Mouse (Mus musculus) limb, embryonic 14.5 days (tissue): ENCODE measurements at regions not wholly inside any gene's neighbourhood (a gene's known extent, or its start where the extent isn't known, plus 50 kb on each side); places are given as distances from the start of the nearest gene placed in this dataset.

ENCODE experiments used
- ATAC-seq: fragments of 200-750 bp; cut with Nextera tagmentation; 2 replicates; pipeline ENCODE4 v1.8.0; 2017; ENCODE audit warnings: low read depth, moderate number of reproducible peaks, moderate TSS enrichment; ENCODE audit not compliant: low FRiP score
- DNase-seq: peaks from one replicate; pipeline ENCODE4 v3.0.0-alpha.2; 2015; ENCODE audit warnings: low spot score
- H3K27ac ChIP-seq: fragments of 300-500 bp; sonication (generic); replicated peaks from 2 replicates; pipeline ENCODE4 v1.5.1; 2014; ENCODE audit warnings: low read depth, mild to moderate bottlenecking, low read length, moderate library complexity, mixed read lengths
- H3K27me3 ChIP-seq: fragments of 300-500 bp; sonication (generic); 2 replicates; pipeline ENCODE4 v1.6.1; 2014; ENCODE audit warnings: low read length, mixed read lengths; ENCODE audit not compliant: control insufficient read depth, insufficient read depth
- H3K36me3 ChIP-seq: fragments of 300-500 bp; sonication (generic); 2 replicates; pipeline ENCODE4 v1.6.1; 2014; ENCODE audit warnings: mild to moderate bottlenecking, low read length, moderate library complexity, mixed read lengths; ENCODE audit not compliant: control insufficient read depth, insufficient read depth
- H3K4me1 ChIP-seq: fragments of 300-500 bp; sonication (generic); 2 replicates; pipeline ENCODE4 v1.6.1; 2014; ENCODE audit warnings: antibody characterized with exemption, low read length, mixed read lengths; ENCODE audit not compliant: control insufficient read depth, insufficient read depth
- H3K4me2 ChIP-seq: fragments of 300-500 bp; sonication (generic); replicated peaks from 2 replicates; pipeline ENCODE4 v1.6.1; 2014; ENCODE audit warnings: low read depth, mild to moderate bottlenecking, low read length, moderate library complexity; ENCODE audit not compliant: severe bottlenecking
- H3K4me3 ChIP-seq: fragments of 300-500 bp; sonication (generic); replicated peaks from 2 replicates; pipeline ENCODE4 v1.5.1; 2014; ENCODE audit warnings: low read length
- H3K9ac ChIP-seq: fragments of 300-500 bp; sonication (generic); 2 replicates; pipeline ENCODE4 v1.6.1; 2014; ENCODE audit warnings: mild to moderate bottlenecking, low read depth, low read length, moderate library complexity; ENCODE audit not compliant: severe bottlenecking
- H3K9me3 ChIP-seq: fragments of 300-500 bp; sonication (generic); 2 replicates; pipeline ENCODE4 v1.6.1; 2016; ENCODE audit warnings: low read length; ENCODE audit not compliant: control insufficient read depth
- POLR2A ChIP-seq: fragments of 200-500 bp; IDR thresholded peaks from 2 replicates; pipeline ENCODE4 v1.8.0; 2012; ENCODE audit warnings: inconsistent platforms, mild to moderate bottlenecking, moderate library complexity, borderline replicate concordance; ENCODE audit not compliant: insufficient read depth, insufficient read length; ENCODE audit errors: extremely low read depth
- WGBS: fragments of 180-500 bp; shearing (Covaris S2); extraction: QIAGEN DNeasy Blood & Tissue Kit; methylation state at CpG from one replicate; pipeline ENCODE4 v1.1.7; 2014; 5-methylcytosine and 5-hydroxymethylcytosine counted together

DNA sequence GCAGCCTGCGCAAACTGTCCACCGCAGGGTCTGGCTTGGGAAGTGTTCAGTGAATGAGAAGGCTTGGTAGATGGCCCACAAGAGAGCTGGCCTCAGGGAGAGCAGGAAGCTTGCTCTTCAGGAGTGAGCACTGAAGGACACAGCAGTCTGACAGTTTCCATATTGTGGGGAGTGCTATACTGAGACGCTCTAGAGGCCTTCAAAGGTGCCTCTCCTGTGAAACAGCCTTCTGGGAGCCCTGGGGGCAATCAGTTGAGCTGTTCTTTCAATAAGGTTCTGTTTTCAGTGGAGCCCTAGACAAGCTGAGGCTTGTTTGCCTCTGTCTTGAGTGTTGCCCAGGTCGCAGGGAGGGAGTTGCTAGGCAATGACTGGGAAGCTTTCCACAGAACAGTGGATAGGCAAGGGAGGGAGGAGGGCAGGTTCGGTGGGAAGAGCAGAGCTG, 353.9 kb downstream of the Cog6 start:
- H3K4me1 ChIP-seq = peaks cover 3% of the 10 kb centered on the region; the same call in 1 of the 2 replicates
- H3K36me3 ChIP-seq = no peaks in the 10 kb centered on the region
- no peak overlapping the region for H3K9ac ChIP-seq
- no peak for TF ChIP-seq POLR2A
- H3K27ac ChIP-seq = no peak overlapping the region
- H3K27me3 ChIP-seq = no peaks in the 10 kb centered on the region
- H3K4me3 ChIP-seq = no peak overlapping the region
- peak; percentile 69 for DNase-seq
- WGBS = 47% methylated on average over 5 of the region's 5 CpGs
- H3K9me3 ChIP-seq = no peaks in the 10 kb centered on the region
- ATAC-seq = no peak
- H3K4me2 ChIP-seq = no peak overlapping the region

DNA sequence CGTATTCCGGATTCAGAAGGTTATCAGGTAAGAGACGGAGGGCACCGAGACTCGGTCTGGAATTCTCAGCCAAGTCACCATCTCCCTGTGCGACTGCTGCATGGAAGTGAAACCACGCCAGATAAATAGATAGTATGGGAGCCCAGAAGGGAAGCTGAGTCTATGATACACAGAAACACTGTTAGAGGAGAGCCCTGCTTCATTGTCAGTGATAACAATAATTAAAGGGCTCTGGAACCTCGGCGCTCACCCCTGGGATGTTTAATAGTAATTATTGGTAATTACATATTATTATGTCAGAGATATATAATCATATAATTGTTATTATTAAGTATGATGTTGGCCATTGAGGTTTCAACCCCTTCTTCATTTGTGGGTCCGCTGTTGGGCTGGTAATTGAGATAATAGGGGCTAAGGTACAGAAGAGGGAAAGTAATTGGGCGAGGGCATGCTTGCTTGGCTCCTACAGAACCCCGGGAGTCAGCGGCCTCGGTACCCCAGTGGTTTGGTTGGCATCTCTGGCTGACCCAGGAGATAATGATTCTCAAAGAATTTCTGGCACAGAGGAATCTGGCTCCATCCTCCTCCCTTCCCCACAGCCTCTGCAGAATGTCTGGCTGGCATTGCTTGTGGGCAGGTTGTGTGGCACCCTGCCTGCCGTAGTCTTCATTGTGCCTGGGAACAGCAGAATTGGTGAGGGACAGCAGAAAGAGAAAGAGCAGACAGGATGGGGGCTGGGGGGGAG, 354.7 kb downstream of the Cog6 start:
- Histone ChIP-seq H3K4me1 (peaks cover 3% of the 10 kb centered on the region; the same call in 1 of the 2 replicates), H3K4me2 (no peak overlapping the region), H3K36me3 (no peaks in the 10 kb centered on the region), H3K9me3 (no peaks in the 10 kb centered on the region), H3K9ac (no peak overlapping the region), H3K4me3 (no peak overlapping the region), H3K27ac (no peak overlapping the region), H3K27me3 (no peaks in the 10 kb centered on the region)
- no peak for DNase-seq
- no peak for ATAC-seq
- TF ChIP-seq POLR2A = no peak
- WGBS = 87% methylated on average over 15 of the region's 15 CpGs

DNA sequence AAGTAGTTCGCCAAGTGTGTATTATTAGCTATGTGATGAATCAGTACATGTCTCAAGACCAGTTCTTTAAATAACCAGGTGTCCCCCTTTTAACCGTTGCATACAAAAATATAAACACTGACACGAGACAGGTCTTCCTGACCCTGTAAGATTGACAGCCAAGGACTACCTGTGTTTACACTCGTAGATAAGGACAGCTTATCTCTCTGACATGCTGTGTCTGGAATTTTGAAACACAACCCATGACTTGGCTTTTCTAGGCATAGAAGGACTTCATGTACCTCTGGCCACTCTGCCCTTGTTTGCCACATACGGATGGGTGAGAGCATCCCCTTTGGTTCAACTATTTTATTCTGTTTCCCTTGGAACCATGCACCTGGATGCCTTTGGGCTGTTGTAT, 364.0 kb downstream of the Cog6 start:
- Histone ChIP-seq H3K9me3 (0 out of 2 replicates have a peak, but pooled peaks cover 3% of the 10 kb centered on the region), H3K36me3 (no peaks in the 10 kb centered on the region), H3K4me2 (no peak overlapping the region), H3K27me3 (no peaks in the 10 kb centered on the region), H3K27ac (no peak overlapping the region), H3K4me3 (no peak overlapping the region), H3K4me1 (peaks cover 3% of the 10 kb centered on the region; the same call in 1 of the 2 replicates), H3K9ac (no peak overlapping the region)
- 76% methylated on average over 5 of the region's 5 CpGs for WGBS
- ATAC-seq (no peak), DNase-seq (no peak)
- TF ChIP-seq POLR2A = no peak

DNA sequence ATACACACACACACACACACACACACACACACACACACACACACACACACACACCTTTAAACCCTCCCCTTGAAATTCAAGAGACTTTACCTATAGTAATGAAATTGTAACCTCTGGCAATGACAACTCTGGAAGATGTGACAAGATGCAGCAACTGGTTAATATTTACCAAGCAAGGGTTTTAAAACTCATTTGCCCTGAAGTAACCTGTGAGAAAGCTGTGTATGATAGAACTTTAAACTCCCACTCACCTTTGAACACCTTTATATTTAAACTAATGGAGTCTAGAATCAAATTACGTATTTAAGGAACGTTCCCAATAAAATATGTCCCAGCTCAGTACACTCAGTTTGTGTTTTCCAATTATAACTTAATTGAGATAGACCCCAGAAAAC, 364.6 kb downstream of the Cog6 start:
- no peak for DNase-seq
- Histone ChIP-seq H3K9ac (no peak overlapping the region), H3K27ac (no peak overlapping the region), H3K27me3 (no peaks in the 10 kb centered on the region), H3K4me2 (no peak overlapping the region), H3K36me3 (no peaks in the 10 kb centered on the region), H3K9me3 (0 out of 2 replicates have a peak, but pooled peaks cover 3% of the 10 kb centered on the region), H3K4me3 (no peak overlapping the region), H3K4me1 (peaks cover 6% of the 10 kb centered on the region; the same call in 1 of the 2 replicates)
- 57% methylated on average over 2 of the region's 2 CpGs for WGBS
- no peak for TF ChIP-seq POLR2A
- ATAC-seq = no peak

DNA sequence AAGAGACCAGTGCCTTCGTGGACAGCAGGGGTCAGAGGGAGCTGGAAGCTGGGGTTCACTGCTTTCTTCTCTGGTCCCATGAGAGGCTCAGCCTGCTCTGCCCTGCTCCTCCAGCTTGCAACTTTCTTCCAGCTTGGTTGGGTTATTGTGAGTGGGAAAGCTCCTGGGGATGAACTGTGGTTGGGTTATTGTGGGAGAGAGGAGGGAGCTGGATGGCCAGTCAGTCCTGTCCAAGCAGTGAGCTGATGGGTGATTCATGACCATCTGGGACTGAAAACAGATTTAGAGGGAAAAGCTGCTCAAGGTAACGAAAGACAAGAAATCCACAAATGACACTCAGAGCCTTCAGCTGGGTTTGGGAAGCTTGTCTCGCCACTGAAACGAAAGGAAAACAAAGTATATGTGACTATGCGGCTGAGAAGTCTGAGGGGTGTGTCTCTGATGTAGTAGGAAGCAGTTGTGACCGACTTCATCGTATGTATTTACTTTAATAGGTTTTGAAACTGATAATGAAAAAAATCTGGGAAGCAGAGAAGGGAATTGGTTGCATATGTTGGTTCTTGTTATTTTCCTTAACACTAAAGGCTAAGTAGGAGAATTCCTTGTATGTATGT, 365.1 kb downstream of the Cog6 start:
- Histone ChIP-seq H3K36me3 (no peaks in the 10 kb centered on the region), H3K27me3 (no peaks in the 10 kb centered on the region), H3K9ac (no peak overlapping the region), H3K9me3 (0 out of 2 replicates have a peak, but pooled peaks cover 3% of the 10 kb centered on the region), H3K4me2 (no peak overlapping the region), H3K4me3 (no peak overlapping the region), H3K27ac (no peak overlapping the region), H3K4me1 (peaks cover 12% of the 10 kb centered on the region; the same call in 1 of the 2 replicates)
- no peak for DNase-seq
- TF ChIP-seq POLR2A = no peak
- 26% methylated on average over 6 of the region's 7 CpGs for WGBS
- ATAC-seq = no peak
